Mouse (Mus musculus) small intestine, adult 2 months (tissue): ENCODE results near the gene Fgfrl1.

Experiments used
- CTCF ChIP-seq: fragments of 200-500 bp; IDR thresholded peaks from 2 replicates; pipeline ENCODE4 v1.5.1; 2012; ENCODE audit warnings: low read depth, mild to moderate bottlenecking, control low read depth, inconsistent platforms, low read length, moderate library complexity, mixed read lengths; ENCODE audit not compliant: insufficient replicate concordance, insufficient read length; ENCODE audit errors: extremely low read depth
- POLR2A ChIP-seq: fragments of 200-500 bp; IDR thresholded peaks from 2 replicates; pipeline ENCODE4 v1.6.1; 2012; ENCODE audit warnings: low read depth, mild to moderate bottlenecking, control low read depth, inconsistent platforms, low read length, moderate library complexity

GRCm38 (mm10) chr5:108647311-108647710 lies 44.9 kb upstream of the Fgfrl1 start:
- TF ChIP-seq CTCF (no peak), POLR2A (no peak)
